Mouse (Mus musculus) MEL (cell line): ENCODE data around the gene Vars.
A peak's percentile ranks its signal among the peaks of the same experiment; 100 is the strongest.
"Not testable (repeated sequence)": the region's sequence is repeated elsewhere in the genome, so short reads cannot be mapped to it uniquely, and the experiment has no call there.

ENCODE experiments used
- CHD2 ChIP-seq: IDR thresholded peaks from 2 replicates; pipeline ENCODE4 v1.6.1; 2011; ENCODE audit warnings: low read length, improper control_type of control experiment
- CTCF ChIP-seq, 3 experiments: IDR thresholded peaks in 2 of 3; conservative IDR thresholded peaks in 1 of 3; 2 replicates each; pipeline ENCODE4 v1.5.1; 2011 to 2012; ENCODE audit warnings: low read length in 3 of 3, low read depth in 2 of 3, mild to moderate bottlenecking in 2 of 3, improper control_type of control experiment in 1 of 3, inconsistent platforms in 1 of 3, mixed read lengths in 1 of 3, moderate library complexity in 1 of 3; ENCODE audit not compliant: control insufficient read depth in 1 of 3, insufficient read depth in 1 of 3, poor library complexity in 1 of 3, severe bottlenecking in 1 of 3
- JUND ChIP-seq: IDR thresholded peaks from 2 replicates; pipeline ENCODE4 v1.6.1; 2011; ENCODE audit warnings: low read depth, mild to moderate bottlenecking, improper control_type of control experiment, low read length
- MAFK ChIP-seq: IDR thresholded peaks from 2 replicates; pipeline ENCODE4 v1.6.1; 2011; ENCODE audit warnings: low read depth, mild to moderate bottlenecking, low read length, improper control_type of control experiment, borderline replicate concordance
- MXI1 ChIP-seq: IDR thresholded peaks from 2 replicates; pipeline ENCODE4 v1.6.1; 2011; ENCODE audit warnings: mild to moderate bottlenecking, low read depth, low read length, improper control_type of control experiment
- MYB ChIP-seq: IDR thresholded peaks from 2 replicates; pipeline ENCODE4 v1.6.1; 2011; ENCODE audit warnings: mild to moderate bottlenecking, low read depth, low read length, improper control_type of control experiment
- POLR2A ChIP-seq, 2 experiments: IDR thresholded peaks; 2 replicates each; pipeline ENCODE4 v1.6.1; 2011 to 2012; ENCODE audit warnings: low read length in 2 of 2, mild to moderate bottlenecking in 2 of 2, control low read depth in 1 of 2, improper control_type of control experiment in 1 of 2, low read depth in 1 of 2, moderate library complexity in 1 of 2; ENCODE audit not compliant: control insufficient read depth in 1 of 2, insufficient read depth in 1 of 2, poor library complexity in 1 of 2
- SMC3 ChIP-seq: IDR thresholded peaks from 2 replicates; pipeline ENCODE4 v1.6.1; 2011; ENCODE audit warnings: low read depth, low read length, improper control_type of control experiment
- TAL1 ChIP-seq: IDR thresholded peaks from 2 replicates; pipeline ENCODE4 v1.6.1; 2012; ENCODE audit warnings: mild to moderate bottlenecking, inconsistent platforms, low read length, moderate library complexity, mixed read lengths
- ZKSCAN1 ChIP-seq: IDR thresholded peaks from 2 replicates; pipeline ENCODE4 v1.6.1; 2012; ENCODE audit warnings: low read depth, mild to moderate bottlenecking, inconsistent platforms, low read length, improper control_type of control experiment, moderate library complexity
- ZMIZ1 ChIP-seq: IDR thresholded peaks from 2 replicates; pipeline ENCODE4 v1.6.1; 2012; ENCODE audit warnings: low read depth, mild to moderate bottlenecking, inconsistent platforms, low read length, improper control_type of control experiment, moderate library complexity

DNA sequence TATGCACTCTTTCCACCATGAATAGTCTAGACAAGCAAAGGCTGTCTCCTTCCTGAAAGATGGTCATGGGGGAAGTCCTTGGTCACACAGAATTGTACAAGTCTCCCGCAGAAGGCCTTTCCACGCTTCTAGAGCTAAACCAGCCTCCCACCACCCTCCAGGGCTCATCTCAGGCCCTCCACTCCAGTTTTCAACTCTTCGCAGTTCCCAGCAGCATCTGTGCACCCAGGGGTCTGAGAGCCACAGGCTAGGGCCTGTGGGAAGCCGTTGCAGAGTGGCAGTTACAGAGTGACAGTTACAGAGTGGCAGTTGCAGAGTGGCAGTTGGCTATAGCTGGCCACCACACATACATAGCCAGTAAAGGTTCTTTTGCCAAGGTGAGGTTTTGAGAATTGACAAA is 4.9 kb upstream of the Vars start:
- TF ChIP-seq CTCF (IDR thresholded peaks at IDR 0.05 in 2 of 3, conservative IDR thresholded peaks at IDR 0.05 in 1 of 3; ENCODE audit: control insufficient read depth in 1 of 3, insufficient read depth in 1 of 3, low read depth in 2 of 3, low read length in 3 of 3, poor library complexity in 1 of 3, severe bottlenecking in 1 of 3); ZKSCAN1; SMC3; MAFK; TAL1; ZMIZ1; JUND; CHD2: not testable (repeated sequence)
- TF ChIP-seq POLR2A (IDR thresholded peaks at IDR 0.05; ENCODE audit: control insufficient read depth in 1 of 2, insufficient read depth in 1 of 2, low read depth in 1 of 2, low read length in 2 of 2, poor library complexity in 1 of 2), result peak; percentile 45 to 58; a peak in 1 of 4 replicates
- peak; percentile 84; the same call in 1 of the 2 replicates for TF ChIP-seq MYB
- TF ChIP-seq MXI1, result 0 out of 2 replicates have a peak, but pooled peaks have one; percentile 34
